Mouse (Mus musculus) neural tube, embryonic 14.5 days (tissue): ENCODE measurements at regions not wholly inside any gene's neighbourhood (a gene's known extent, or its start where the extent isn't known, plus 50 kb on each side); places are given as distances from the start of the nearest gene placed in this dataset.

Experiments used
- ATAC-seq: fragments of 200-750 bp; cut with Nextera tagmentation; 2 replicates; pipeline ENCODE4 v1.8.0; 2017; ENCODE audit warnings: low read depth, mild to moderate bottlenecking, moderate TSS enrichment, moderate library complexity
- H3K27ac ChIP-seq: fragments of 300-500 bp; sonication (generic); 2 replicates; pipeline ENCODE4 v1.5.1; 2014; ENCODE audit warnings: low read depth, mild to moderate bottlenecking, control low read depth, low read length, moderate library complexity, mixed read lengths
- H3K27me3 ChIP-seq: fragments of 300-500 bp; sonication (generic); 2 replicates; pipeline ENCODE4 v1.6.1; 2014; ENCODE audit warnings: low read length; ENCODE audit not compliant: control insufficient read depth, insufficient read depth
- H3K36me3 ChIP-seq: fragments of 300-500 bp; sonication (generic); 2 replicates; pipeline ENCODE4 v1.6.1; 2014; ENCODE audit warnings: low read length, mixed read lengths; ENCODE audit not compliant: control insufficient read depth, insufficient read depth
- H3K4me1 ChIP-seq: fragments of 300-500 bp; sonication (generic); 2 replicates; pipeline ENCODE4 v1.6.1; 2014; ENCODE audit warnings: low read length; ENCODE audit not compliant: control insufficient read depth, insufficient read depth
- H3K4me2 ChIP-seq: fragments of 300-500 bp; sonication (generic); 2 replicates; pipeline ENCODE4 v1.6.1; 2014; ENCODE audit warnings: mild to moderate bottlenecking, low read depth, low read length, control low read depth
- H3K4me3 ChIP-seq: fragments of 300-500 bp; sonication (generic); 2 replicates; pipeline ENCODE4 v1.5.1; 2014; ENCODE audit warnings: low read depth, low read length, control low read depth, mixed read lengths
- H3K9ac ChIP-seq: fragments of 300-500 bp; sonication (generic); replicated peaks from 2 replicates; pipeline ENCODE4 v1.6.1; 2014; ENCODE audit warnings: low read depth, mild to moderate bottlenecking, control low read depth, low read length, mixed read lengths
- H3K9me3 ChIP-seq: fragments of 300-500 bp; sonication (generic); 2 replicates; pipeline ENCODE4 v1.6.1; 2016; ENCODE audit warnings: low read length; ENCODE audit not compliant: control insufficient read depth
- WGBS: fragments of 180-500 bp; shearing (Covaris S2); extraction: QIAGEN DNeasy Blood & Tissue Kit; methylation state at CpG from one replicate; pipeline ENCODE4 v1.1.7; 2014; 5-methylcytosine and 5-hydroxymethylcytosine counted together

- no peaks in the 10 kb centered on the region for H3K27me3 ChIP-seq
- H3K4me2 ChIP-seq = no peak overlapping the region
- ATAC-seq = no peak
- WGBS = 93% methylated on average over 4 of the region's 4 CpGs
- H3K9me3 ChIP-seq = no peaks in the 10 kb centered on the region
- H3K27ac ChIP-seq = no peak overlapping the region
- H3K36me3 ChIP-seq = no peaks in the 10 kb centered on the region
- H3K4me3 ChIP-seq = no peak overlapping the region
- H3K9ac ChIP-seq = no peak overlapping the region
- H3K4me1 ChIP-seq = no peaks in the 10 kb centered on the region
Observed at GRCm38 (mm10) chr14:93972858-93973257, 82.4 kb upstream of the Pcdh9 start.

GRCm38 (mm10) chr14:93972174-93972837 is 81.8 kb upstream of the Pcdh9 start:
- 89% methylated on average over 3 of the region's 3 CpGs for WGBS

GRCm38 (mm10) chr14:93966933-93967332 is 76.5 kb upstream of the Pcdh9 start:
- ATAC-seq = no peak
- Histone ChIP-seq H3K9ac (no peak overlapping the region), H3K9me3 (no peaks in the 10 kb centered on the region), H3K27me3 (no peaks in the 10 kb centered on the region), H3K27ac (no peak overlapping the region), H3K4me1 (no peaks in the 10 kb centered on the region), H3K4me3 (no peak overlapping the region), H3K4me2 (no peak overlapping the region), H3K36me3 (no peaks in the 10 kb centered on the region)
- 54% methylated on average over 2 of the region's 2 CpGs for WGBS

More at GRCm38 (mm10) chr14:93972174-93972837, 81.8 kb upstream of the Pcdh9 start:
- Histone ChIP-seq H3K27me3 (no peaks in the 10 kb centered on the region), H3K4me3 (no peak overlapping the region), H3K4me1 (no peaks in the 10 kb centered on the region), H3K9ac (no peak overlapping the region), H3K9me3 (no peaks in the 10 kb centered on the region), H3K27ac (no peak overlapping the region), H3K36me3 (no peaks in the 10 kb centered on the region), H3K4me2 (no peak overlapping the region)
- ATAC-seq = no peak

GRCm38 (mm10) chr14:93962677-93963049 is 72.2 kb upstream of the Pcdh9 start:
- H3K4me1 ChIP-seq = no peaks in the 10 kb centered on the region
- H3K9me3 ChIP-seq = no peaks in the 10 kb centered on the region
- no peak overlapping the region for H3K4me3 ChIP-seq
- H3K9ac ChIP-seq = no peak overlapping the region
- H3K27ac ChIP-seq = peak overlapping the region; percentile 23; the same call in 1 of the 2 replicates
- ATAC-seq = peak; percentile 93
- H3K4me2 ChIP-seq = no peak overlapping the region
- H3K36me3 ChIP-seq = no peaks in the 10 kb centered on the region
- 12% methylated on average over 2 of the region's 2 CpGs for WGBS
- no peaks in the 10 kb centered on the region for H3K27me3 ChIP-seq

- H3K9me3 ChIP-seq = no peaks in the 10 kb centered on the region
- H3K9ac ChIP-seq = no peak overlapping the region
- no peaks in the 10 kb centered on the region for H3K27me3 ChIP-seq
- H3K36me3 ChIP-seq = no peaks in the 10 kb centered on the region
- peak overlapping the region; percentile 23; the same call in 1 of the 2 replicates for H3K27ac ChIP-seq
- no peak overlapping the region for H3K4me2 ChIP-seq
- no peaks in the 10 kb centered on the region for H3K4me1 ChIP-seq
- ATAC-seq = peak; percentile 93
- H3K4me3 ChIP-seq = no peak overlapping the region
Observed at GRCm38 (mm10) chr14:93961963-93962676, 71.6 kb upstream of the Pcdh9 start.
